Mouse (Mus musculus): ENCODE measurements at regions not wholly inside any gene's neighbourhood (a gene's known extent, or its start where the extent isn't known, plus 50 kb on each side); places are given as distances from the start of the nearest gene placed in this dataset.

DNA sequence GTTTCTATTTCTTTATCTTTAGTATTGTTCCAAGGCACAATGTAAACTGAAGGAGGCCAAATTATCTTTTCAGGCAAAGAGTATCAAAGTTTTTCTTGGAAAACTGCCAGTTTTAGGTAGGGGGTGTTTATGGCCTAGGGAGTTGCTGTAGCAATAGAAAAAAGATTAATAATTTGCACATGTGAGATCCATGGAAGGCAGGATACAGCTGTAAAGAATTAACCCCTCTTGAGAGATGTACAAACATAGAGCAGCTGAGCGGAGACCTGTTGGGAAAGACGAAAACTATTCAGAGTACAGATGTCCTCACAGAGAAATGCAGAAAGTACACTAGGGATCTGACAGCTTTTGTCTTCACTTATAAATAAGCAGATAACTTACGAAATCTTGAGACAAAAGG, 176.8 kb downstream of the Fign start:
- Histone ChIP-seq H3K27ac (no peak overlapping the region), H3K4me1 (no peaks in the 10 kb centered on the region), H3K9ac (no peak overlapping the region), H3K4me2 (replicated peaks) (no peak overlapping the region), H3K36me3 (no peaks in the 10 kb centered on the region), H3K9me3 (no peaks in the 10 kb centered on the region), H3K4me3 (no peak overlapping the region), H3K27me3 (replicated peaks) (no peaks in the 10 kb centered on the region)
- 57% methylated on average over 3 of the region's 3 CpGs for WGBS
- ATAC-seq (ENCODE audit: low FRiP score, low read depth), result no peak

DNA sequence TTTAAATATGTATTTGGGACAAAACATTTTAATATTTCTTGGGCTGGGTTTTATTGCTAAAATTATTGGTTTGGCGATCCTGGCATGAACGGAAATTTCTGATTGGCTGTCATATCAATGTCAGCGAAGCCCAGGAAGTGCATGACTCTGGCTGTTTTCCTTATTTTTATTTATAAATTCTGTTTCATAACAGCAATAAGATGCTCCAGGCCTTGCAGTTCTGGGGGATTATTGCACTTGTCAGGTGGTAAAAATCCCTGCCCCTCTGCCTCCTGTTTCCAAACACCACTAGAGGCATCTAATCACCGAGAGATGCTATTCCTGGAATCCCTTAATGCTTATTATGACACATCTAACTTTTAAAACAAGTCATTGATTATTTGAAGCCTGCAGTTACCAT, 177.8 kb downstream of the Fign start:
- no peaks in the 10 kb centered on the region for H3K36me3 ChIP-seq
- H3K4me1 ChIP-seq, result no peaks in the 10 kb centered on the region
- WGBS, result 92% methylated on average over 4 of the region's 4 CpGs
- H3K4me2 ChIP-seq (replicated peaks), result no peak overlapping the region
- no peak overlapping the region for H3K9ac ChIP-seq
- H3K27me3 ChIP-seq (replicated peaks), result no peaks in the 10 kb centered on the region
- no peaks in the 10 kb centered on the region for H3K9me3 ChIP-seq
- ATAC-seq (ENCODE audit: low FRiP score, low read depth), result no peak
- no peak overlapping the region for H3K4me3 ChIP-seq
- H3K27ac ChIP-seq, result no peak overlapping the region

DNA sequence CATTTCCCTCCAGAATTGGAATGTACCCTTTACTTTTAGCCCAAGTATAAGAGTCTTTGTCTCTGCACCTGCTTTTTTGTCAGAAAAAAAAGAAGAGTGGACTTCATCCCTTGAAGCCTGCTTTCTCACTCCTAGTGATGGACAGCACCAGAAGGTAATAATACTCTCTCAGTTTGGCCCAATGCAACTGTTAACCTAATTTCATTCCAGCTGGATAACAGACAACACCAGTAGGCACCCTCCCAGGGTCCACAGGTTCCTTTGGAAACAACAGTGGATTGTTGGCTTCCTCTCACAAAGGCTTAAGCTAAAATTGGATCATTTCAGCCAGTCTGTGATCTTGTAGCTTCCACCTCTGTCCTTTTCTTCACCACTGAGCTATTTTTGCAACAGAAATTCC, 197.2 kb downstream of the Fign start:
- no peak for ATAC-seq (ENCODE audit: low FRiP score, low read depth)
- no peak overlapping the region for H3K27ac ChIP-seq
- no peaks in the 10 kb centered on the region for H3K27me3 ChIP-seq (replicated peaks)
- H3K36me3 ChIP-seq, result no peaks in the 10 kb centered on the region
- no peaks in the 10 kb centered on the region for H3K4me1 ChIP-seq
- H3K9me3 ChIP-seq, result no peaks in the 10 kb centered on the region
- no peak overlapping the region for H3K4me2 ChIP-seq (replicated peaks)
- H3K9ac ChIP-seq, result no peak overlapping the region
- H3K4me3 ChIP-seq, result no peak overlapping the region

DNA sequence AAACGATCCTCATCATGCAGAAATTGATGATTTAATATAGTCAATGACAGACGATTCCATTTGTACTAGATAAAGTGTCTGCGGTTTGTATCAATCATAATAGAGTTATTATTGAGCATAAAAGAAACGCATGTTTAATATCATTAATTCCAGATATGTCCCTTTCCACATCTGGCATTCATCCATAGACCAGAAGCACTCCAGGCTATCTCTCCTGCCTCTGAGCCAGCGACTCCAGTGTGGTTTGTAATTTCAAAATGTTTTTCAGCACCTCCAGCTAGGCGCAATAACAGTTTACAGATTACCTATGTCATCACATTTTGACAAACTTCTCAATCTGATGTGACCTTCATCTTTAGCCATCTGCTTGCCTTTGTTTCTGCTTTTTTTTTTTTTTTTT, 219.4 kb downstream of the Fign start:
- no peak overlapping the region for H3K9ac ChIP-seq
- H3K4me2 ChIP-seq (replicated peaks), result no peak overlapping the region
- H3K9me3 ChIP-seq, result no peaks in the 10 kb centered on the region
- H3K4me1 ChIP-seq, result no peaks in the 10 kb centered on the region
- no peaks in the 10 kb centered on the region for H3K36me3 ChIP-seq
- no peak overlapping the region for H3K27ac ChIP-seq
- H3K4me3 ChIP-seq, result no peak overlapping the region
- no peaks in the 10 kb centered on the region for H3K27me3 ChIP-seq (replicated peaks)
- no peak for ATAC-seq (ENCODE audit: low FRiP score, low read depth)
- WGBS, result 76% methylated on average over 6 of the region's 6 CpGs

DNA sequence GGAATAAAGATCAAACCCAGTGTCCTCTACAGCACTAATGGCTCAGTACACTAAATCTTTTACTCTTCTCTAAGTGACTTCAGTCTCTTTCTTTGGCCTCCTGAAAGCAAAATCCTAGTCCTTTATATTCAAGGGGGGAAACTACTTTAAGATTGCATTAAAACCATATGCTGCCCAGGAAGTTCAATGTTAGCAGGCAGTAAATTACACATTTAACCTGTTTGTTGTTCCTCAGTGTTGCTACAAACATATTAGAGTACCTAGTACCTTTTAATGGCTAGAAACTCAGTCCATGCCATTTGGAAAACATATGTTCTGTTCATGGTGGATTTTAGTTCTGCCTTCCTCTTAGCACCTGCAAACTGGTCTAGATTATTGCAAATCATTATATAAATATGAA, 220.5 kb downstream of the Fign start:
- no peak for ATAC-seq (ENCODE audit: low FRiP score, low read depth)
- Histone ChIP-seq H3K4me3 (no peak overlapping the region), H3K27me3 (replicated peaks) (no peaks in the 10 kb centered on the region), H3K9me3 (no peaks in the 10 kb centered on the region), H3K36me3 (no peaks in the 10 kb centered on the region), H3K27ac (no peak overlapping the region), H3K4me1 (no peaks in the 10 kb centered on the region), H3K9ac (no peak overlapping the region), H3K4me2 (replicated peaks) (no peak overlapping the region)

DNA sequence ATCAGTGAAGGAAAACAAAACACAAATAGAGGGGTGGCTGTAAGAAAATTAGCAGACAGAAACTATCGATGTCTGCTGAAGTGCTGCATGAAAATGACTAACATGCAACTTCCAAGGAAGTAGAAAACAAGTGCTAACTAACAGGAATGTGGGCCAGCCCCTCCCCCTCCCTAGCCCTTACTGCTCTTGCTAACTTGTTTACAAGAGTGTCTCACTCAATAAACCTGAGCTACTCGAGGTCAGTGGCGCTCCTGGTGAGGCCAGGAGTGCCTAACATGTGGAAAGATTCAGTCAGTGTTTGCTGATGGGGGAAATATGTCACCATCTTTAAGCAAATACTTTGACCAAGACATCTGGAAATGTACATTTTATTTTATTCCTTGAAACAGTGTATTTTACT, 221.5 kb downstream of the Fign start:
- Histone ChIP-seq H3K36me3 (no peaks in the 10 kb centered on the region), H3K4me3 (no peak overlapping the region), H3K27ac (no peak overlapping the region), H3K27me3 (replicated peaks) (no peaks in the 10 kb centered on the region), H3K4me1 (no peaks in the 10 kb centered on the region), H3K9me3 (no peaks in the 10 kb centered on the region), H3K4me2 (replicated peaks) (no peak overlapping the region), H3K9ac (no peak overlapping the region)
- no peak for ATAC-seq (ENCODE audit: low FRiP score, low read depth)
- WGBS, result 21% methylated on average over 3 of the region's 3 CpGs

DNA sequence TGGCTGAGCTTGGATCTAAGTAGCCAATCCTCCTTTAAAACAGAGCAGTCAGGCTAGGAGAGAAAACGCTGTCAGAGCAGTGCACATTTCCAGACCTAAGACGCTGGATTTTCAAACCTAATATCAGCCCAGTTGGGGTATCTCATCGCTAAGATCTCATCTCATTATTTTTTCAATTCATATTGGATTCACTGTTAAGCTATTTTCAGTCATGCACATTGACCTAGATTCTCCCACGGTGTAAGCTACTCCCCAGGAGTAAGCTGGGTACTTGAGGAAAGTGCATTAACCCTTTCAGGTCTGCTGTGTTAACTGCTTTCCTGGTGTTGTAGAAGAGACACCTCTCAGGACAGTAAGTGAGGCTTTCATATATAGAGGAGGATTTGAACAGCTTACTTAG, 222.7 kb downstream of the Fign start:
- Histone ChIP-seq H3K9me3 (no peaks in the 10 kb centered on the region), H3K9ac (no peak overlapping the region), H3K4me3 (no peak overlapping the region), H3K4me2 (replicated peaks) (no peak overlapping the region), H3K36me3 (no peaks in the 10 kb centered on the region), H3K4me1 (no peaks in the 10 kb centered on the region), H3K27me3 (replicated peaks) (no peaks in the 10 kb centered on the region), H3K27ac (no peak overlapping the region)
- ATAC-seq (ENCODE audit: low FRiP score, low read depth), result no peak
- 46% methylated on average over 4 of the region's 4 CpGs for WGBS

DNA sequence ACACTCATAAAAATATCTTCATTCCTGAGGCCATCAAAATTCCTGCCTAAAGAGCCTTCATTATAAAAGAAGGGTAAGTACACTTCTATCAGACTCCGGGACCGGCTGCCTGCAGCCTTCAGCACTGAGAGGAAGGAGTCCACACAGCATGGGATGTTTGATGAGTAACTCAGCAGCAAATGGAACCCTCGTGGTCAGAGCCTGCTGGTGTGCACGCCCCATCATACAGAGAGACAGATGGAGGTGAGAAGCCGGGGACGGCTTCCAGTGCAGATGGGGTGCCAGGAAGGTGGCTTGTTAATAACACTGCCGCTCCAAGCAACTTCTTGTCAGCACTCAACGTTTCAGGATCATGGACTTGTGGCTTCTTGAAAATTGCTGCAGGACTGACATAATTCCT, 231.3 kb downstream of the Fign start:
- Histone ChIP-seq H3K9ac (no peak overlapping the region), H3K9me3 (no peaks in the 10 kb centered on the region), H3K4me2 (replicated peaks) (no peak overlapping the region), H3K4me1 (no peaks in the 10 kb centered on the region), H3K27me3 (replicated peaks) (no peaks in the 10 kb centered on the region), H3K27ac (no peak overlapping the region), H3K36me3 (no peaks in the 10 kb centered on the region), H3K4me3 (no peak overlapping the region)
- WGBS, result 34% methylated on average over 8 of the region's 8 CpGs
- ATAC-seq (ENCODE audit: low FRiP score, low read depth), result no peak

DNA sequence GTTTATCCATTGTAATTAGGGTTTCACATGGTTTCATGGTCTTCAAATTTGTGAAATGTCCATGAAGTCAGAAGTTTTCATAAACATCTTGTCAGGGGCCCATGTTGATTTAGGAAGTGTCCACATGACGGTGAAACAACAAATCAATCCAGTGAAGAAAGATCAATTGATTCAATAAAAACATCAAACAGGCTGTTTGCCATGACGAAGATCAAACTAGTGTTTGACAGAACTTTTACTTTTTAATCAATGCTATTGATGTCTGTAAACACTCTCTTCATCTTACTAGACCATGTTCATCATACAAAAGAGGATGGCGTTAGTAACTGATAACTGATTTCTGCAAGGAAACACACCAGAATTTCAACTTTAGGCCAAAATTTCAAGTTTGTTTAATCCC, 236.0 kb downstream of the Fign start:
- H3K27me3 ChIP-seq (replicated peaks), result no peaks in the 10 kb centered on the region
- no peak overlapping the region for H3K4me2 ChIP-seq (replicated peaks)
- H3K4me1 ChIP-seq, result no peaks in the 10 kb centered on the region
- WGBS, result 86% methylated on average over 3 of the region's 3 CpGs
- H3K27ac ChIP-seq, result no peak overlapping the region
- ATAC-seq (ENCODE audit: low FRiP score, low read depth), result no peak
- no peaks in the 10 kb centered on the region for H3K9me3 ChIP-seq
- H3K9ac ChIP-seq, result no peak overlapping the region
- no peaks in the 10 kb centered on the region for H3K36me3 ChIP-seq
- no peak overlapping the region for H3K4me3 ChIP-seq

DNA sequence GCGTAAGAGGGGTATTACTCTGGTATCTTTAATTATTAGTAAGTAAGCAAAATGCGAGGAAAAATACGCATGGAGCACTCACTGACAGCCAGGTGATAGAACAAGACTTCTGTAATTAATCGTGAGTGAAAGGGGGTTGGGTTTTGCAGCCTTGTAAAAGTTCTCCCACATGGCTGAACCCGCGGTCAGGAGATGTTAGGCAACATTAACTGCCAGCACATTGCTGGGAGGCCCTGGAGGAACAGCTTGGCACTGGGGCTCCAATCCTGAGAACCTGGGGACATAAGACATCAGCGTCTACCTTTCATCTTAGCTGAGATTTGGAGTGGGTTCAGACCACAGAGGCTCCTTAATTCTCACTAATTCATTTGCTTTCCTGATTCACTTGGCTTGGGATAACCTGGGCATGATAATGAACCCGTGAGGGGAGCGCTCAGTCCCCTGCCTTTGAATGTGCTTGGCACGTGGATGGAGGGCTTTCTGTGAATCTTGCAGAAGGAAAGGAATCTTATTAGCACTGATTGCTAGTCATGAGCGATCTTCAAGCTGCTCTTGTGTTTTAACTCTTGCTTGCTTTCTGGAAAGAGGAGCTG, 241.3 kb downstream of the Fign start:
- WGBS, result 59% methylated on average over 11 of the region's 11 CpGs
- no peaks in the 10 kb centered on the region for H3K36me3 ChIP-seq
- H3K4me1 ChIP-seq, result peaks cover 4% of the 10 kb centered on the region; the same call in 1 of the 2 replicates
- H3K27me3 ChIP-seq (replicated peaks), result no peaks in the 10 kb centered on the region
- no peak overlapping the region for H3K4me2 ChIP-seq (replicated peaks)
- no peak for ATAC-seq (ENCODE audit: low FRiP score, low read depth)
- no peaks in the 10 kb centered on the region for H3K9me3 ChIP-seq
- no peak overlapping the region for H3K4me3 ChIP-seq
- H3K27ac ChIP-seq, result no peak overlapping the region
- H3K9ac ChIP-seq, result no peak overlapping the region

DNA sequence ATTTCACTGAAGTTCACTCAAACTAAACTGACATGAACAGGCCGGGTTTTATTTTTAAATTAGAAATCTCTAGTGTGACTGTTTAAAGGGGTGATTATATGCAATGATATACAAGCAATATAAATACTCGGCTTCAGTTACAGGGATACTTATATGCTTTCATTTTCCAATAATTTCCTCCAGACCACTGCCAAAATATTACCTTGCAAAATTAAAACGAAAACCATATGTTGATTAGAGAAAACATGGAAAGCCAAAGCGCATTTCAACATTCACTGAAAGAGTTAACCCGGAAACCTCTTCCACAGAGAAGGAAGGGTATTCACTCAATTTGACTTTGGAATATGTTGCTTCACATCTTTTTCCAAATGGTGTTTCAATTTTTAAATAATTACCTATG, 242.4 kb downstream of the Fign start:
- no peak overlapping the region for H3K4me3 ChIP-seq
- WGBS, result 88% methylated on average over 5 of the region's 5 CpGs
- peaks cover 4% of the 10 kb centered on the region; the same call in 1 of the 2 replicates for H3K4me1 ChIP-seq
- H3K27ac ChIP-seq, result no peak overlapping the region
- no peaks in the 10 kb centered on the region for H3K27me3 ChIP-seq (replicated peaks)
- no peak overlapping the region for H3K4me2 ChIP-seq (replicated peaks)
- no peak for ATAC-seq (ENCODE audit: low FRiP score, low read depth)
- H3K36me3 ChIP-seq, result no peaks in the 10 kb centered on the region
- H3K9ac ChIP-seq, result no peak overlapping the region
- H3K9me3 ChIP-seq, result no peaks in the 10 kb centered on the region

DNA sequence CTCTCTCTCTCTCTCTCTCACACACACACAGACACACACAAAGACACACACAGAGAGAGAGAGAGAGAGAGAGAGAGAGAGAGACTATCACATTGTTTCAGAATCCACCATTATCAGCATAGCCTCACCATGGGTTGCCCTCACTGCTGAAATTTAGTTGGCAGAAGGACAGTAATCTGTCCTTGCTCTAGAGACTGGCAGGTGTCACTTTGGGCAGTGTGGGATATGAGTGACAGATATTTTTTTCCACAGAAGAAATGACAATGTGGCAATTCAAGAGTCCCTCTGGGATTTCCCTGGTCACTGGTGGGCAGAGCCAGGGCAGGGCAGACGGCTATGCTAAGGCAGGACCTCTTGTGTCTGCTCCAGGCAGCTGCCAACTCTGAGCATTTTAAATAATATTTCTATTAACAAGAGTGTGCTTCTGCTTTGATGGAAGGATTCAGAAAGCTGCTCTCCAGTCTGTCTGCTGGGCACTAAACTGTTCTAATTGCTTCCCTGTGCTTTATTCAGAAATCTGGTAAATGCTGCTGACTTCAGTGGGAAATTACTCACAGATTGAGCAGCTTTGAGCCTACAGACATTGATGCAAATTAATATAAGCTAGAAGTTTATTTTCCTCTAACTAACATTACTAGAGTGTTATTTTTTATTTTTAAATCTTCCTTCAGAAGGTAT, 243.5 kb downstream of the Fign start:
- H3K4me3 ChIP-seq, result no peak overlapping the region
- H3K27ac ChIP-seq, result no peak overlapping the region
- ATAC-seq (ENCODE audit: low FRiP score, low read depth), result no peak
- H3K4me1 ChIP-seq, result peaks cover 4% of the 10 kb centered on the region; the same call in 1 of the 2 replicates
- 39% methylated on average over 1 of the region's 1 CpGs for WGBS
- H3K36me3 ChIP-seq, result no peaks in the 10 kb centered on the region
- no peak overlapping the region for H3K9ac ChIP-seq
- no peaks in the 10 kb centered on the region for H3K9me3 ChIP-seq
- no peaks in the 10 kb centered on the region for H3K27me3 ChIP-seq (replicated peaks)
- H3K4me2 ChIP-seq (replicated peaks), result no peak overlapping the region

DNA sequence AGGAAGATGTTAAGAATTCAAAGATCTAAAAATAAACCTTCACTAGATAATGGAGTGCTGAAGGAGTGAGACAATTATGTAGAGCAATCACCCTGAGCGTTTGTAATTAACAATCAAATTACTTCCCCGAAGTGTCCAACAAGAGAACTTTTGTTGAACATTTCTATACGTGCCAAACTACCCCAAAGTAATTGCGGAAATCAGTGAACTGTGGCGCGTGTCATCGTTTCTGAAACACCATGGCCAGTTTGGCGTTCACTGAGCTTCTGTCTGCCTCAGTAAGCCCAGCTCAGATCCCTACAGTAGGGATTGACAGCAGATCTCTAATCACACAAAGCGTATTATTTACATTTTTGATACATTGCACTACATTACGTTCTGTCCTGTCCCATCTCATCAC, 244.6 kb downstream of the Fign start:
- Histone ChIP-seq H3K4me3 (no peak overlapping the region), H3K27me3 (replicated peaks) (no peaks in the 10 kb centered on the region), H3K4me2 (replicated peaks) (no peak overlapping the region), H3K9ac (no peak overlapping the region), H3K9me3 (no peaks in the 10 kb centered on the region), H3K36me3 (no peaks in the 10 kb centered on the region), H3K4me1 (peaks cover 4% of the 10 kb centered on the region; the same call in 1 of the 2 replicates), H3K27ac (no peak overlapping the region)
- WGBS, result 63% methylated on average over 10 of the region's 10 CpGs
- no peak for ATAC-seq (ENCODE audit: low FRiP score, low read depth)
